Mouse (Mus musculus) cerebellum, adult 2 months (tissue): ENCODE data around the gene Dst.

Source experiments
- CTCF ChIP-seq: fragments of 200-500 bp; IDR thresholded peaks from 2 replicates; pipeline ENCODE4 v1.5.1; 2011; ENCODE audit warnings: low read depth, mild to moderate bottlenecking, control low read depth, low read length, moderate library complexity, borderline replicate concordance; ENCODE audit not compliant: insufficient read depth
- POLR2A ChIP-seq: fragments of 200-500 bp; IDR thresholded peaks from 2 replicates; pipeline ENCODE4 v1.6.1; 2011; ENCODE audit warnings: low read length, control low read depth, borderline replicate concordance; ENCODE audit not compliant: insufficient read depth

- TF ChIP-seq CTCF (no peak), POLR2A (no peak)
Observed at GRCm38 (mm10) chr1:34174517-34174916, 266.5 kb downstream of the Dst start.
